Mouse (Mus musculus) MEL (cell line): ENCODE data around the gene St6galnac1. TPM values are rescaled to one million over a fixed set of nuclear protein-coding genes. Genes with fewer than 3 reads are reported as not detected.
A peak's percentile ranks its signal among the peaks of the same experiment; 100 is the strongest.

ENCODE experiments used
- DNase-seq: peaks from one replicate; pipeline ENCODE4 v3.0.0; 2011; ENCODE audit warnings: low read depth, low spot score
- H3K27ac ChIP-seq: 2 replicates; pipeline ENCODE4 v1.5.1; 2012; ENCODE audit warnings: low read depth, mild to moderate bottlenecking, control low read depth, low read length, moderate library complexity; ENCODE audit not compliant: control insufficient read depth
- H3K27me3 ChIP-seq, 2 experiments: fragments of 150-350 bp in 1 of 2; sonication (generic) in 1 of 2; 2 replicates each; pipeline ENCODE4 v1.6.1; 2012; ENCODE audit warnings: low read length in 2 of 2, mild to moderate bottlenecking in 2 of 2, improper control_type of control experiment in 1 of 2, moderate library complexity in 1 of 2; ENCODE audit not compliant: insufficient read depth in 2 of 2, control insufficient read depth in 1 of 2
- H3K36me3 ChIP-seq, 2 experiments: 2 replicates each; pipeline ENCODE4 v1.6.1; 2012 to 2014; ENCODE audit warnings: low read length in 2 of 2, improper control_type of control experiment in 1 of 2, inconsistent platforms in 1 of 2, mild to moderate bottlenecking in 1 of 2; ENCODE audit not compliant: insufficient read depth in 2 of 2, control insufficient read depth in 1 of 2
- H3K4me1 ChIP-seq, 2 experiments: fragments of 150-350 bp in 1 of 2; sonication (generic) in 1 of 2; 2 replicates each; pipeline ENCODE4 v1.6.1; 2012; ENCODE audit warnings: low read length in 2 of 2, improper control_type of control experiment in 1 of 2, mild to moderate bottlenecking in 1 of 2; ENCODE audit not compliant: insufficient read depth in 2 of 2, control insufficient read depth in 1 of 2
- H3K4me3 ChIP-seq, 2 experiments: fragments of 150-350 bp in 1 of 2; sonication (generic) in 1 of 2; 2 replicates each; pipeline ENCODE4 v1.5.1; 2012; ENCODE audit warnings: low read depth in 2 of 2, low read length in 2 of 2, mild to moderate bottlenecking in 2 of 2, moderate library complexity in 2 of 2, control low read depth in 1 of 2, improper control_type of control experiment in 1 of 2; ENCODE audit not compliant: control insufficient read depth in 1 of 2, insufficient read depth in 1 of 2
- H3K79me2 ChIP-seq: 2 replicates; pipeline ENCODE4 v1.6.1; 2012; ENCODE audit warnings: mild to moderate bottlenecking, low read length, moderate library complexity; ENCODE audit not compliant: control insufficient read depth, poor library complexity, insufficient read depth
- H3K9ac ChIP-seq: 2 replicates; pipeline ENCODE4 v1.6.1; 2012; ENCODE audit warnings: low read depth, mild to moderate bottlenecking, control low read depth, low read length, moderate library complexity; ENCODE audit not compliant: control insufficient read depth, poor library complexity, severe bottlenecking
- H3K9me3 ChIP-seq: fragments of 150-350 bp; sonication (generic); replicated peaks from 2 replicates; pipeline ENCODE4 v1.6.1; 2012; ENCODE audit warnings: mild to moderate bottlenecking, low read length, improper control_type of control experiment, moderate library complexity; ENCODE audit not compliant: insufficient read depth
- CHD2 ChIP-seq: IDR thresholded peaks from 2 replicates; pipeline ENCODE4 v1.6.1; 2011; ENCODE audit warnings: low read length, improper control_type of control experiment
- CTCF ChIP-seq, 3 experiments: IDR thresholded peaks in 2 of 3; conservative IDR thresholded peaks in 1 of 3; 2 replicates each; pipeline ENCODE4 v1.5.1; 2011 to 2012; ENCODE audit warnings: low read length in 3 of 3, low read depth in 2 of 3, mild to moderate bottlenecking in 2 of 3, improper control_type of control experiment in 1 of 3, inconsistent platforms in 1 of 3, mixed read lengths in 1 of 3, moderate library complexity in 1 of 3; ENCODE audit not compliant: control insufficient read depth in 1 of 3, insufficient read depth in 1 of 3, poor library complexity in 1 of 3, severe bottlenecking in 1 of 3
- ETS1 ChIP-seq: IDR thresholded peaks from 2 replicates; pipeline ENCODE4 v1.6.1; 2012; ENCODE audit warnings: low read depth, mild to moderate bottlenecking, inconsistent platforms, low read length, improper control_type of control experiment, moderate library complexity
- GABPA ChIP-seq: IDR thresholded peaks from 2 replicates; pipeline ENCODE4 v1.6.1; 2012; ENCODE audit warnings: low read depth, mild to moderate bottlenecking, inconsistent platforms, low read length, improper control_type of control experiment, moderate library complexity
- JUND ChIP-seq: IDR thresholded peaks from 2 replicates; pipeline ENCODE4 v1.6.1; 2011; ENCODE audit warnings: low read depth, mild to moderate bottlenecking, improper control_type of control experiment, low read length
- MEF2A ChIP-seq: IDR thresholded peaks from 2 replicates; pipeline ENCODE4 v1.6.1; 2014; ENCODE audit warnings: low read depth, mild to moderate bottlenecking, inconsistent platforms, low read length, improper control_type of control experiment; ENCODE audit not compliant: poor library complexity, insufficient replicate concordance, severe bottlenecking; ENCODE audit errors: extremely low read depth
- MYC ChIP-seq: IDR thresholded peaks from 2 replicates; pipeline ENCODE4 v1.6.1; 2011; ENCODE audit warnings: low read depth, mild to moderate bottlenecking, low read length, improper control_type of control experiment, moderate library complexity
- NELFE ChIP-seq: IDR thresholded peaks from 2 replicates; pipeline ENCODE4 v1.6.1; 2011; ENCODE audit warnings: low read depth, low read length, improper control_type of control experiment
- NRF1 ChIP-seq: IDR thresholded peaks from 2 replicates; pipeline ENCODE4 v1.6.1; 2014; ENCODE audit warnings: low read depth, mild to moderate bottlenecking, inconsistent platforms, low read length, improper control_type of control experiment, moderate library complexity; ENCODE audit not compliant: poor library complexity, insufficient read depth, severe bottlenecking
- POLR2AphosphoS5 ChIP-seq: IDR thresholded peaks from 2 replicates; pipeline ENCODE4 v1.6.1; 2012; ENCODE audit warnings: low read depth, borderline replicate concordance, mild to moderate bottlenecking, inconsistent platforms, low read length, moderate library complexity, mixed read lengths
- RAD21 ChIP-seq: IDR thresholded peaks from 2 replicates; pipeline ENCODE4 v1.6.1; 2011; ENCODE audit warnings: mild to moderate bottlenecking, low read depth, low read length, improper control_type of control experiment
- RCOR1 ChIP-seq: IDR thresholded peaks from 2 replicates; pipeline ENCODE4 v1.6.1; 2012; ENCODE audit warnings: low read depth, mild to moderate bottlenecking, inconsistent platforms, low read length, improper control_type of control experiment
- SIN3A ChIP-seq: IDR thresholded peaks from 2 replicates; pipeline ENCODE4 v1.6.1; 2012; ENCODE audit warnings: low read length, improper control_type of control experiment, inconsistent platforms
- TBP ChIP-seq: IDR thresholded peaks from 2 replicates; pipeline ENCODE4 v1.8.0; 2011; ENCODE audit warnings: low read depth, low read length, improper control_type of control experiment
- USF2 ChIP-seq, 2 experiments: IDR thresholded peaks; 2 replicates each; pipeline ENCODE4 v1.6.1; 2011 to 2012; ENCODE audit warnings: improper control_type of control experiment in 2 of 2, low read length in 2 of 2, borderline replicate concordance in 1 of 2, inconsistent platforms in 1 of 2, low read depth in 1 of 2, mild to moderate bottlenecking in 1 of 2; ENCODE audit not compliant: insufficient read depth in 1 of 2
- polyA plus RNA-seq, 2 experiments: library from polyadenylated mRNA; stranded (reverse) in 1 of 2; unstranded in 1 of 2; fragments of >175 nt in 1 of 2; fragments of >200 nt in 1 of 2; gene quantifications; 2 replicates each; pipeline versions ENCODE4 v1.2.1 to v1.2.4; 2012; ENCODE audit warnings: low replicate concordance in 2 of 2, low read depth in 1 of 2; ENCODE audit not compliant: insufficient read length in 2 of 2, insufficient read depth in 1 of 2, missing spikeins in 1 of 2
- total RNA-seq: library from RNA; depleted of rRNA; stranded (reverse); fragments of 300-350 nt; gene quantifications from 2 replicates; pipeline ENCODE4 v1.2.3, GENCODE M21; 2012

St6galnac1 gene
- total and polyA plus RNA-seq, 3 experiments = not detected

DNA sequence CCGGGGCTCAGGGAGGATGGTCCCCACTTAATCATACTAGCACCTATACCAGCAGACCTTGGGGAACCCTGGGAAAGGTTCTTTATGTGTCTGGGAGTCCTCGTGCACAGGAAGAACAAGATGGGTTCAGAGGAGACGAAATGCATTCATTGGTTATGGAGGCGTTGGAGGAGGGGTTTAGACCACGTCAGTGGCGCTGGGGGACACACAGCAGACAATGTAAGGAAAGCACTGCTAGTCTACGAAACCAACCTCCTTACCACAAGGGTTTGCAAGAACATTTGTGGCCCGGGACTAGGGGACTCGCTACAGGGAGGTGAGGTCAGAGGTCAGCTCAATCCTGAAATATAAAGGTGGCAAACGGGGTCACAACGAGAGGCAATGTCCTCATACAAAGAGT lies 35.2 kb upstream of the St6galnac1 start:
- Histone ChIP-seq H3K9me3 (no peaks in the 10 kb centered on the region), H3K36me3 (no peaks in the 10 kb centered on the region), H3K79me2 (no peaks in the 10 kb centered on the region), H3K4me1 (no peaks in the 10 kb centered on the region), H3K9ac (no peak overlapping the region), H3K4me3 (no peak overlapping the region), H3K27ac (no peak overlapping the region), H3K27me3 (no peaks in the 10 kb centered on the region)
- no peak for DNase-seq
- no peak for TF ChIP-seq JUND
- TF ChIP-seq RAD21 = no peak
- TF ChIP-seq NELFE = no peak

- no peak for DNase-seq
- Histone ChIP-seq H3K4me3 (no peak overlapping the region), H3K36me3 (no peaks in the 10 kb centered on the region), H3K79me2 (no peaks in the 10 kb centered on the region), H3K27ac (no peak overlapping the region), H3K9me3 (no peaks in the 10 kb centered on the region)
- TF ChIP-seq NRF1 (no peak), RCOR1 (no peak), CTCF (IDR thresholded peaks at IDR 0.05 in 2 of 3, conservative IDR thresholded peaks at IDR 0.05 in 1 of 3; ENCODE audit: control insufficient read depth in 1 of 3, insufficient read depth in 1 of 3, low read depth in 2 of 3, low read length in 3 of 3, poor library complexity in 1 of 3, severe bottlenecking in 1 of 3) (no peak), CHD2 (no peak), USF2 (IDR thresholded peaks at IDR 0.05; ENCODE audit: borderline replicate concordance in 1 of 2, insufficient read depth in 1 of 2, low read depth in 1 of 2, low read length in 2 of 2) (no peak), SIN3A (no peak), MEF2A (no peak), MYC (no peak), ETS1 (no peak), GABPA (no peak)
- TF ChIP-seq, all 39 proteins: peak for 0
- Histone ChIP-seq H3K9ac (no peak overlapping the region), H3K27me3 (no peaks in the 10 kb centered on the region), H3K4me1 (no peaks in the 10 kb centered on the region)
Measured at GRCm38 (mm10) chr11:116809520-116809919, 34.2 kb upstream of the St6galnac1 start.

GRCm38 (mm10) chr11:116808811-116809395 lies 33.6 kb upstream of the St6galnac1 start:
- no peaks in the 10 kb centered on the region for H3K79me2 ChIP-seq
- H3K27ac ChIP-seq = no peak overlapping the region
- peak; percentile 78 for TF ChIP-seq TBP
- TF ChIP-seq POLR2AphosphoS5 = no peak
- no peaks in the 10 kb centered on the region for H3K27me3 ChIP-seq
- no peaks in the 10 kb centered on the region for H3K9me3 ChIP-seq
- DNase-seq = no peak
- no peak overlapping the region for H3K4me3 ChIP-seq
- H3K9ac ChIP-seq = no peak overlapping the region
- no peaks in the 10 kb centered on the region for H3K36me3 ChIP-seq
- no peaks in the 10 kb centered on the region for H3K4me1 ChIP-seq
